13 mouse cellular contexts compared by ENCODE assay signal in genomic region chr8:124242208-124242607, GRCm38 (mm10). TPM values are rescaled to one million over a fixed set of nuclear protein-coding genes. Genes with fewer than 3 reads are reported as not detected.
DNase-seq lines count a peak whose midpoint lies in the region; ATAC-seq lines count a peak whose summit lies in the region.
"Had no signal": no experiment of that assay in that cellular context is flagged by ENCODE, and none has a peak within 500 bp of the region (broad histone marks: within the 10 kb centered on the region; RNA-seq: fewer than 3 reads in every experiment).

No protein-coding gene starts in this region.

- peaks cover 5% of the 10 kb centered on the region; the same call in 1 of the 2 replicates for H3K9me3 ChIP-seq in hindbrain, embryonic 13.5 days
- peaks cover 12% of the 10 kb centered on the region; the same call in 1 of the 2 replicates for H3K9me3 ChIP-seq in hindbrain, embryonic 10.5 days

- no peak overlapping the region for H3K4me2 ChIP-seq in hindbrain, embryonic 13.5 days
- H3K4me2 ChIP-seq: embryonic facial prominence, embryonic 12.5 days had no signal

- peaks cover 93% of the 10 kb centered on the region for H3K79me2 ChIP-seq in macrophage (ENCODE audit: inconsistent target)

- DNase-seq in hindbrain, embryonic 10.5 days (ENCODE audit: low spot score), result no peak
- DNase-seq in thymus, postnatal 0 days (ENCODE audit: low spot score), result peak; percentile 50
- DNase-seq in thymus, postnatal 4 days, result no peak
- DNase-seq in left cerebral cortex, adult 8-10 months (ENCODE audit: low spot score in 2 of 2), result no peak
- DNase-seq in adrenal gland, postnatal 10 days, result no peak
- DNase-seq in left cerebral cortex, adult 9 months (ENCODE audit: low spot score in 2 of 2), result no peak
- DNase-seq: forebrain, postnatal 0 days; spleen, adult 18-20 months had no signal

- no peaks in the 10 kb centered on the region for H3K27me3 ChIP-seq in hindbrain, embryonic 13.5 days
- H3K27me3 ChIP-seq in hindbrain, embryonic 10.5 days (ENCODE audit: insufficient read depth, poor library complexity, severe bottlenecking), result no peaks in the 10 kb centered on the region
- H3K27me3 ChIP-seq: embryonic facial prominence, embryonic 12.5 days had no signal

- H3K27ac ChIP-seq in hindbrain, embryonic 13.5 days, result peak overlapping the region; percentile 58
- no peak overlapping the region for H3K27ac ChIP-seq in hindbrain, embryonic 10.5 days
- H3K27ac ChIP-seq in macrophage, result peak overlapping the region; percentile 67
- H3K27ac ChIP-seq: embryonic facial prominence, embryonic 12.5 days; heart, adult 2 months had no signal

- whole genome bisulfite sequencing in hindbrain, embryonic 13.5 days, result 75% methylated on average over 6 of the region's 6 CpGs
- 90% methylated on average over 6 of the region's 6 CpGs for WGBS in hindbrain, embryonic 10.5 days
- WGBS in macrophage (ENCODE audit: missing documents), result 47% methylated on average over 6 of the region's 6 CpGs

- no peak overlapping the region for H3K9ac ChIP-seq in hindbrain, embryonic 13.5 days
- H3K9ac ChIP-seq: embryonic facial prominence, embryonic 12.5 days; forebrain, postnatal 0 days had no signal

- no peak overlapping the region for H3K4me3 ChIP-seq in hindbrain, embryonic 13.5 days
- H3K4me3 ChIP-seq in hindbrain, embryonic 10.5 days, result no peak overlapping the region
- no peak overlapping the region for H3K4me3 ChIP-seq in macrophage (ENCODE audit: inconsistent target)
- H3K4me3 ChIP-seq: embryonic facial prominence, embryonic 12.5 days; heart, adult 2 months had no signal

- peaks cover 46% of the 10 kb centered on the region for H3K4me1 ChIP-seq in hindbrain, embryonic 13.5 days (replicated peaks)
- H3K4me1 ChIP-seq in hindbrain, embryonic 10.5 days (replicated peaks), result peaks cover 32% of the 10 kb centered on the region

- no peak for ATAC-seq in hindbrain, embryonic 13.5 days (ENCODE audit: low FRiP score)
- ATAC-seq: forebrain, postnatal 0 days; hindbrain, postnatal 0 days had no signal

- H3K36me3 ChIP-seq in hindbrain, embryonic 13.5 days, result peaks cover 20% of the 10 kb centered on the region
- peaks cover 55% of the 10 kb centered on the region for H3K36me3 ChIP-seq in hindbrain, embryonic 10.5 days
- no peaks in the 10 kb centered on the region; the same call in 1 of the 2 replicates for H3K36me3 ChIP-seq in macrophage (ENCODE audit: inconsistent target)

RNA-seq across cellular contexts. Expression of gene Galnt2, which starts 11.0 kb away (rescaled TPM):
- 49.9 and 52.8 TPM in 2 replicates for polyA plus RNA-seq in hindbrain, embryonic 13.5 days (2015; fragmentation: Nextera tagmentation; extraction: Ambion mirVana)
- polyA plus RNA-seq in hindbrain, embryonic 10.5 days (2016; fragmentation: Nextera tagmentation; extraction: Ambion mirVana), result 42.2 and 56.0 TPM in 2 replicates
- 70.9 and 73.9 TPM in 2 replicates for polyA plus RNA-seq in thymus, postnatal 0 days (2015; fragmentation: Nextera tagmentation; extraction: Ambion mirVana)
- total RNA-seq in macrophage (2018; cell fraction: chromatin; rRNA removed), result 10 to 100 TPM in 24 of 26 experiments, 1 to 10 TPM in 2; 4.9 to 60.2 (median 43.4) TPM
- total RNA-seq in macrophage (2018; cell fraction: cytosol; rRNA removed), result 10 to 100 TPM; 21.6 to 67.0 (median 54.9) TPM
- 100 to 1,000 TPM in 1 of 26 experiments, 10 to 100 TPM in 25; 18.9 to 105 (median 49.4) TPM for total RNA-seq in macrophage (2018; cell fraction: nucleus; rRNA removed)
- polyA plus RNA-seq in macrophage (2018), result 17.5 to 77.0 TPM (median 62.9 TPM) in 3 replicates
- total RNA-seq in left cerebral cortex, adult 8-10 months (2022), result 10 to 100 TPM; 34.5 to 49.5 (median 39.8) TPM
- 10 to 100 TPM; 60.1 to 67.6 TPM for total RNA-seq in adrenal gland, postnatal 10 days (2021)
